Mouse (Mus musculus) frontal cortex, postnatal 36 days (tissue): ENCODE data around the gene Zik1.
A peak's percentile ranks its signal among the peaks of the same experiment; 100 is the strongest.

Source experiments
- DNase-seq, 2 experiments: peaks; one replicate each; pipeline ENCODE4 v3.0.0; 2022; ENCODE audit warnings: low spot score in 2 of 2

The Zik1 gene

DNA sequence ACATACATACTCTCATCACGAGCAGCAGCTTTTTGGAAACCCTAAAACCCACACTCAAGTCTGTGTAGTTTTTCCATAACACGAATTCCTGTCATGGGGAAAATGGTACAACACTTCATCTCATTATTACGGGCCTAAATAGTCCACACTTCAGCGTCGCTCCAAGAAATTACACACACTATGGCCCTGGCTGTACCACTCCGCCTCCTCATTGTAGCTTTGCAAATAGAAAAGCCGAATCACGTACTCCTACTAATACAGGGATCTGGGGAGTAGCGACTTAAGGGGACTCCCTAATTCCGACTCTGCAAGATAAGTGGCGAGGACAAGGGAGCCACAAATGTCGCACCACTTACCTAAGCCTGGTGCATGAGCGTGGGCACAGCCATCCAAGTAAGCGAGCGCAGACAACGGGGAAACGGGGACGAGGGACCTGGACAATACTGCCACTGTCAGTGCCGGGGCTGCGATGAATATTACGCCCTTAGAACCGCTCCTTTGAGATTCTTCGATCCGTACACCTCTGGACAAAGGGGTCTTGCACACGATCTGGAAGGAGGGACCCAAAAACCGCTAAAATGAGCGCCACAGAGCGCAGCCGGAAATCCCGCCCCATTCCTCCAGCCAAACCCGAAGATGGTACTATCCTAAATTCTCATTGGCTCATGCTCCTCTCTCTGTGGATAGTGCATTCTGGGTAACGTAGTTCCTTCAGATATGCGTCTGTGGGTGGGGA lies at the start of gene Zik1:
Gene Zik1, minus strand, starts transcription at position 609 of the 736 bp plus-strand sequence.
- DNase-seq: peak; percentile 81 to 84

DNA sequence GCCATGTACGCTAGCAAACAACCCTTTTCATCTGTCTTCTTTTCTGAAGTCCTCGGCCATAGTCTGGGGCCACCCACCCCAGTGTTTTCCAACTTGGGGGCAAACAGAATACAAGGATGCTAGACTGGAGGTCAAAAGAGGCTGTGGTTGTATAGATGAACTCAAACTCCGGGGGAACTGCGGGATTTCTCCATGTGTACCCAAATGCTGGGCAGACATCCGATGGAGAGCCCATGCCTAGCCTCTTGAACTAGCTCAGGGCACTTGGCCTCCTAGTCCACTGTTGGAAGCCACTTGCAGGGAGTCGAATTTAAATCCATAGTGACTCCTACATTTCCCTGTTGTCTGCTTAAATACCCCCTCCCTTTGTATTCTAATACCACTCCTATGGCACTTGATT lies 384 bp upstream of the Zik1 start:
- DNase-seq: no peak

DNA sequence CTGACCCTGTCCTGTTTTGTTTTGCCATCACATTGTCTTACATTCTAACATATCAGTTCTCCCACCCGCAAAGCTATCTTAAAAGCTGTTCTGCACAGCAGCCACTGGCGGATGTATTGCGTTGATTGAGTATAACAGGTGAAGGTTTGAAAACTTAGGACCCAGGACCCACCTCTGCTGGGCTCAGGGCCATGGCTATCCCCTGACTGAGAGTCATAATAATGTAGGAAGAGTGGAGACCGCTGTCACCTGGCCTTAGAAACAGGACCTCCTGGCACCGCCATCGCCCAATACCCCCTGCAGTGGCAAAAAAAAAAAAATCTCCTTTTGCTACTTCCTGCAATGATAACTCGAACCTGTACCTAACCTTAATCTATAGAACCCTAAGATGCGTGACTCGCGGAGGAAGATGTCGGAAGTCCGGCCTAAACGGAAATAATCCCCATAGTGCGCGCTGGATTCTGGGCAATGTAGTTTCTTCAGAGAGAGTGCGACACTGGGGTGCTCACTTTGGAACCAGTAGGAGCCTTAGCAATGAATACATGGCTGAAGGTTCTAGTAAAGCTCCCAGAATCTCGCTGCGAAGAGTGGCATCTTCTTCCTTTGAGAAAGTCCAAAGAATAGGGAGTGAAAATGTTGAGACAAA lies 14.5 kb downstream of the Zik1 start:
- peak; percentile 54 to 74 for DNase-seq

DNA sequence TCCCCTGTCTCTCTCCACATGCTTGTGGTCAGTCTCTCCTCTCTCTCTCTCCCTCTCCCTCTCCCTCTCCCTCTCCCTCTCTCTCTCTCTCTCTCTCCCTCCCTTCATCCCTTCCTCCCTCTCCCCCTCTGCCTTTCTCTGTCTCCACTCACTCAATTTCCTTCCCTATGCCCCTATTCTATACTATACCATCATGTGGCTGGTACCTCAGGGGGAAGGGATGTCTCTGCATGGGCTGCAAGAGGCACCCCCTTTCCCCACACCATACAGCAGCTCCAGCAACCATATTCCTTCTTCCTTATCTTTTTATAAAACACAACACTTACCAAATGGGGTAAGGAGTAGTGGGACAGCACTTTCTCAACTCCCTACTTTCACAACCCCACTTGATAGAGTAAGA lies 15.4 kb downstream of the Zik1 start:
- DNase-seq: no peak

DNA sequence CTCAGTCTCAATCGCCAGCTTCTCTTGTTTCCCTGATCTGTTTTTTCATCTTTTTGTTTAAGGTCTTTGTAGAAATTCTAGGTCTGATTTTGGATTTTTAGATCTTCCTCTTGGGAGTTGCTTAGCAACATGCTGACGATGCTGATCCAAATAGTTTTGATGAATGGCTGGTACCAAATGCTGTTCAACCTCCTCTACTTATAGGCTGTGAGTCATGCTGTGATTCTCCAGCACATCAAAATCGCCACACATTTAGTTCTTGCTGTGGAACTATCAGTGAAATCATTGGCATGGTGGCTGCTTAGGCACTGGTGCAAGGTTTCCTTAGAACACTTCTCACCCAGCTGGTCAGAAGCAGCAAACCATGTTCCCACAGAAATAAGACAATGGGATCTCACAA lies 37.0 kb downstream of the Zik1 start:
- peak in 1 of 2 experiments; percentile 27 for DNase-seq

DNA sequence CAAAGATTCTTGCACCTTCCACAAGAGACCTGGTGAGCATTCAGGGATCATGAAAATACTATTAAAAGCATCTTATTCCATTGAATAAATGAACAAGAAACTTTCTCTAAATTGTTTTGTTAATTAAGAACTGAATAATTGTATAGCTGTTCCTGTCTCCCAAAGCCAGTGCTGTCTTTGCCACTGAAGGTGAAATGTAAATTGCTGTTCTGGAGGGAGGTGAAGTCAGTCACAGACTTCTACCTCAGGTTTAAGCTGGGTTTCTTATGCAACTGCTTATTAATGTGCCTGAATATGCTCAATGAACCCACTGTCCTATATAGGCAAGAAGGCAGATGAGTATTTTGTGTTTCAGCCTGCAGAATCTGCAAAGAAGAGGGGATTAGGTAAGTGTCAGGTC lies 52.2 kb downstream of the Zik1 start, which contains the start of gene Vmn1r67:
Gene Vmn1r67, plus strand, starts transcription at position 301 of the 400 bp plus-strand sequence.
- no peak for DNase-seq
